ENCODE assay signal across 29 mouse cellular contexts in genomic region chr13:97298896-97299295, GRCm38 (mm10). TPM values are rescaled to one million over a fixed set of nuclear protein-coding genes. Genes with fewer than 3 reads are reported as not detected.
DNase-seq lines count a peak whose midpoint lies in the region; ATAC-seq and TF ChIP-seq lines count a peak whose summit lies in the region.
"Had no signal": no experiment of that assay in that cellular context is flagged by ENCODE, and none has a peak within 500 bp of the region (broad histone marks: within the 10 kb centered on the region; RNA-seq: fewer than 3 reads in every experiment).

No protein-coding gene starts in this region.

- no peaks in the 10 kb centered on the region for H3K27me3 ChIP-seq in liver, embryonic 12.5 days (replicated peaks)
- H3K27me3 ChIP-seq in small intestine, adult 2 months (ENCODE audit: control insufficient read depth, insufficient read depth, low read length): no peaks in the 10 kb centered on the region
- H3K27me3 ChIP-seq in hindbrain, embryonic 14.5 days (ENCODE audit: control insufficient read depth, insufficient read depth, low read length): no peaks in the 10 kb centered on the region
- H3K27me3 ChIP-seq: CH12.LX; embryonic facial prominence, embryonic 12.5 days; embryonic facial prominence, embryonic 15.5 days; heart, embryonic 15.5 days; hindbrain, embryonic 15.5 days had no signal

- no peak overlapping the region for H3K4me3 ChIP-seq in liver, embryonic 12.5 days
- H3K4me3 ChIP-seq in small intestine, adult 2 months (ENCODE audit: low read depth, low read length): no peak overlapping the region
- H3K4me3 ChIP-seq in hindbrain, embryonic 14.5 days (replicated peaks; ENCODE audit: low read length): no peak overlapping the region
- H3K4me3 ChIP-seq: embryonic facial prominence, embryonic 12.5 days; embryonic facial prominence, embryonic 15.5 days; gastrocnemius, adult 2 months; heart, embryonic 12.5 days; heart, embryonic 15.5 days; hindbrain, embryonic 10.5 days; hindbrain, embryonic 15.5 days had no signal

- no peak for TF ChIP-seq CTCF in small intestine, adult 2 months (IDR thresholded peaks at IDR 0.05; ENCODE audit: extremely low read depth, insufficient read length, insufficient replicate concordance, low read depth, low read length)

- ATAC-seq in liver, embryonic 12.5 days: no peak
- ATAC-seq in hindbrain, embryonic 14.5 days (ENCODE audit: low FRiP score): no peak
- ATAC-seq: forebrain, embryonic 14.5 days; forebrain, postnatal 0 days had no signal

- TF ChIP-seq POLR2A in small intestine, adult 2 months (IDR thresholded peaks at IDR 0.05; ENCODE audit: low read depth, low read length): no peak

- H3K9ac ChIP-seq in liver, embryonic 12.5 days: no peak overlapping the region
- H3K9ac ChIP-seq in hindbrain, embryonic 14.5 days: no peak overlapping the region
- H3K9ac ChIP-seq: embryonic facial prominence, embryonic 12.5 days; embryonic facial prominence, embryonic 15.5 days; forebrain, postnatal 0 days; heart, embryonic 12.5 days; heart, embryonic 15.5 days; hindbrain, embryonic 15.5 days had no signal

- 66% methylated on average over 4 of the region's 4 CpGs for WGBS in liver, embryonic 12.5 days (ENCODE audit: insufficient replicate concordance)
- WGBS in small intestine, adult 2 months: 33% methylated on average over 4 of the region's 4 CpGs
- WGBS in hindbrain, embryonic 14.5 days: 93% methylated on average over 4 of the region's 4 CpGs

- H3K36me3 ChIP-seq in liver, embryonic 12.5 days: no peaks in the 10 kb centered on the region
- no peaks in the 10 kb centered on the region for H3K36me3 ChIP-seq in small intestine, adult 2 months (ENCODE audit: control insufficient read depth, insufficient read depth, low read length)
- H3K36me3 ChIP-seq in hindbrain, embryonic 14.5 days (replicated peaks; ENCODE audit: control insufficient read depth, insufficient read depth): no peaks in the 10 kb centered on the region
- H3K36me3 ChIP-seq: embryonic facial prominence, embryonic 12.5 days; embryonic facial prominence, embryonic 15.5 days; heart, embryonic 12.5 days; heart, embryonic 15.5 days; hindbrain, embryonic 10.5 days; hindbrain, embryonic 15.5 days had no signal

- DNase-seq in liver: no peak
- peak; percentile 80 for DNase-seq in R1 (ENCODE audit: low read depth, low spot score)
- peak; percentile 58 for DNase-seq in yolk sac, embryonic 10.5 days (ENCODE audit: low spot score)
- no peak for DNase-seq in left cerebral cortex, adult 8-10 months (ENCODE audit: low spot score in 2 of 2)
- DNase-seq in hindbrain, embryonic 14.5 days (ENCODE audit: low spot score): no peak
- DNase-seq: adrenal gland, postnatal 10 days; adrenal gland, postnatal 36 days; B cell, adult 2 months; cerebellum, adult 11 months; cerebellum, adult 2 months; cerebellum, adult 9-11 months; cerebellum, postnatal 25 days; forebrain, postnatal 0 days; gastrocnemius, adult 2 months; gastrocnemius, postnatal 14 days; heart, adult 11 months; heart, postnatal 10 days; heart, postnatal 36 days had no signal

- H3K27ac ChIP-seq in liver, embryonic 12.5 days: 0 out of 2 replicates have a peak overlapping the region, but pooled peaks have one; percentile 3
- H3K27ac ChIP-seq in small intestine, adult 2 months (ENCODE audit: insufficient read depth, low read depth, low read length): peak overlapping the region; percentile 50; the same call in 1 of the 2 replicates
- H3K27ac ChIP-seq in hindbrain, embryonic 14.5 days: no peak overlapping the region
- H3K27ac ChIP-seq: embryonic facial prominence, embryonic 12.5 days; embryonic facial prominence, embryonic 15.5 days; gastrocnemius, adult 2 months; heart, embryonic 15.5 days; hindbrain, embryonic 10.5 days; hindbrain, embryonic 15.5 days had no signal

- no peak overlapping the region for H3K4me2 ChIP-seq in liver, embryonic 12.5 days
- H3K4me2 ChIP-seq in hindbrain, embryonic 14.5 days (replicated peaks): no peak overlapping the region
- H3K4me2 ChIP-seq: embryonic facial prominence, embryonic 12.5 days; embryonic facial prominence, embryonic 15.5 days; heart, embryonic 12.5 days; heart, embryonic 15.5 days; hindbrain, embryonic 15.5 days had no signal

- peaks cover 13% of the 10 kb centered on the region; the same call in 1 of the 2 replicates for H3K4me1 ChIP-seq in liver, embryonic 12.5 days
- peaks cover 24% of the 10 kb centered on the region; the same call in 1 of the 2 replicates for H3K4me1 ChIP-seq in small intestine, adult 2 months (ENCODE audit: control insufficient read depth, insufficient read depth, insufficient read length, low read length)
- H3K4me1 ChIP-seq in hindbrain, embryonic 14.5 days (replicated peaks; ENCODE audit: control insufficient read depth, insufficient read depth, low read length): no peaks in the 10 kb centered on the region
- H3K4me1 ChIP-seq: embryonic facial prominence, embryonic 12.5 days; embryonic facial prominence, embryonic 15.5 days had no signal

- H3K9me3 ChIP-seq in liver, embryonic 12.5 days (replicated peaks): no peaks in the 10 kb centered on the region
- no peaks in the 10 kb centered on the region for H3K9me3 ChIP-seq in hindbrain, embryonic 14.5 days (ENCODE audit: control insufficient read depth, low read length)
- H3K9me3 ChIP-seq: embryonic facial prominence, embryonic 12.5 days; embryonic facial prominence, embryonic 15.5 days; heart, embryonic 12.5 days; heart, embryonic 15.5 days; hindbrain, embryonic 10.5 days; hindbrain, embryonic 15.5 days had no signal

RNA-seq across cellular contexts. Expression of gene Enc1, which starts 58.0 kb away (rescaled TPM):
- polyA plus RNA-seq in liver, embryonic 12.5 days (2016; fragmentation: Nextera tagmentation; extraction: Ambion mirVana): 0.92 and 0.93 TPM in 2 replicates
- 3.4 and 4.6 TPM in 2 replicates for polyA plus RNA-seq in small intestine, adult 2 months (2012; rRNA removed)
- total RNA-seq in left cerebral cortex, adult 8-10 months (2022): 100 to 1,000 TPM; 425 to 545 (median 450) TPM
- polyA plus RNA-seq in hindbrain, embryonic 14.5 days (2014; fragmentation: Nextera tagmentation; extraction: Ambion mirVana): 80.5 and 82.4 TPM in 2 replicates
- total RNA-seq: MEL had no signal

Comparison
In these comparisons a context has a peak if more than half of its experiments do, and no peak if none do; other contexts are left out.
1. DNase-seq: peak in R1 (single experiment) and yolk sac, embryonic 10.5 days (single experiment); none in liver (single experiment), left cerebral cortex, adult 8-10 months (0 of 2) and hindbrain, embryonic 14.5 days (single experiment).
2. RNA of gene Enc1, which starts 58.0 kb away (polyA plus RNA-seq): 80.5 to 82.4 TPM in hindbrain, embryonic 14.5 days; 3.4 to 4.6 TPM in small intestine, adult 2 months and 0.92 to 0.93 TPM in liver, embryonic 12.5 days; every median in the first group is over 10 times any median in the second.